Mouse (Mus musculus) lung, adult 2 months (tissue): ENCODE data around the gene Cd200. TPM values are rescaled to one million over a fixed set of nuclear protein-coding genes. Genes with fewer than 3 reads are reported as not detected.
"Not testable (repeated sequence)": the region's sequence is repeated elsewhere in the genome, so short reads cannot be mapped to it uniquely, and the experiment has no call there.

Experiments
- DNase-seq: peaks from one replicate; pipeline ENCODE4 v3.0.0; 2022
- H3K4me1 ChIP-seq: fragments of 200-500 bp; 2 replicates; pipeline ENCODE4 v1.6.1; 2011; ENCODE audit warnings: low read length; ENCODE audit not compliant: control insufficient read depth, insufficient read depth
- H3K4me3 ChIP-seq: fragments of 200-500 bp; replicated peaks from 2 replicates; pipeline ENCODE3; 2011; ENCODE audit warnings: low read depth, mild to moderate bottlenecking, control low read depth, low read length; ENCODE audit errors: extremely low read depth
- CTCF ChIP-seq: fragments of 200-500 bp; IDR thresholded peaks from 2 replicates; pipeline ENCODE4 v1.5.1; 2011; ENCODE audit warnings: mild to moderate bottlenecking, low read length, control low read depth; ENCODE audit not compliant: insufficient read depth
- POLR2A ChIP-seq: fragments of 200-500 bp; IDR thresholded peaks from 2 replicates; pipeline ENCODE4 v1.6.1; 2011; ENCODE audit warnings: low read depth, mild to moderate bottlenecking, control low read depth, low read length, borderline replicate concordance; ENCODE audit errors: extremely low read depth
- WGBS: fragments of 180-500 bp; shearing (Covaris S2); methylation state at CpG from one replicate; pipeline ENCODE4 v1.1.7; 2018; 5-methylcytosine and 5-hydroxymethylcytosine counted together
- polyA plus RNA-seq: library from polyadenylated mRNA; depleted of rRNA; stranded (reverse); fragments of >200 nt; gene quantifications from 2 replicates; pipeline ENCODE4 v1.2.3, GENCODE M21; 2012; rRNA removed

Gene Cd200
- polyA plus RNA-seq: 207 and 212 TPM in 2 replicates

GRCm38 (mm10) chr16:45408425-45409063 is at the start of gene Cd200:
Cd200 (minus strand) TSS chr16:45409053.
- under 1% methylated on average over 28 of the region's 28 CpGs for WGBS
- peak; percentile 68 for DNase-seq
- peaks cover 5% of the 10 kb centered on the region for H3K4me1 ChIP-seq
- peak; percentile 28; the same call in 1 of the 2 replicates for TF ChIP-seq CTCF
- peak; percentile 95 for TF ChIP-seq POLR2A
- peak within 1 kb of the TSS; percentile 68 for H3K4me3 ChIP-seq

- DNase-seq: no peak
- TF ChIP-seq CTCF (no peak), POLR2A (no peak)
- no peak overlapping the region for H3K4me3 ChIP-seq
Observed at GRCm38 (mm10) chr16:45454762-45455161, 45.9 kb upstream of the Cd200 start.

GRCm38 (mm10) chr16:45437230-45437739 is 28.4 kb upstream of the Cd200 start:
- H3K4me1 ChIP-seq: no peaks in the 10 kb centered on the region
- no peak for DNase-seq
- 86% methylated on average over 1 of the region's 1 CpGs for WGBS
- no peak overlapping the region for H3K4me3 ChIP-seq
- TF ChIP-seq POLR2A (no peak), CTCF (no peak)

More at GRCm38 (mm10) chr16:45454762-45455161, 45.9 kb upstream of the Cd200 start:
- no peaks in the 10 kb centered on the region for H3K4me1 ChIP-seq

GRCm38 (mm10) chr16:45435591-45435990 is 26.7 kb upstream of the Cd200 start:
- no peaks in the 10 kb centered on the region for H3K4me1 ChIP-seq
- TF ChIP-seq CTCF (no peak), POLR2A (no peak)
- DNase-seq: no peak
- no peak overlapping the region for H3K4me3 ChIP-seq

- Histone ChIP-seq H3K4me1 (no peaks in the 10 kb centered on the region), H3K4me3 (no peak overlapping the region)
- WGBS: 84% methylated on average over 9 of the region's 9 CpGs
- DNase-seq: no peak
- no peak for TF ChIP-seq POLR2A
- no peak for TF ChIP-seq CTCF
Observed at GRCm38 (mm10) chr16:45427651-45428050, 18.8 kb upstream of the Cd200 start.

GRCm38 (mm10) chr16:45413497-45413896 is 4.6 kb upstream of the Cd200 start:
- DNase-seq: no peak
- H3K4me3 ChIP-seq: no peak overlapping the region
- TF ChIP-seq POLR2A (no peak), CTCF (0 out of 2 replicates have a peak, but pooled peaks have one; percentile 13)
- no peaks in the 10 kb centered on the region for H3K4me1 ChIP-seq

GRCm38 (mm10) chr16:45409064-45409446 is 202 bp upstream of the Cd200 start:
- 15% methylated on average over 7 of the region's 7 CpGs for WGBS
- H3K4me3 ChIP-seq: peak overlapping the region; percentile 68
- H3K4me1 ChIP-seq, DNase-seq: not testable (repeated sequence)

GRCm38 (mm10) chr16:45407645-45408400 is 1.0 kb downstream of the Cd200 start:
- TF ChIP-seq CTCF: no peak
- TF ChIP-seq POLR2A: no peak
- DNase-seq: no peak
- Histone ChIP-seq H3K4me3 (peak overlapping the region; percentile 68), H3K4me1 (peaks cover 7% of the 10 kb centered on the region)
- 12% methylated on average over 9 of the region's 9 CpGs for WGBS

GRCm38 (mm10) chr16:45407091-45407490 is 1.8 kb downstream of the Cd200 start:
- DNase-seq: no peak
- Histone ChIP-seq H3K4me3 (peak overlapping the region; percentile 71), H3K4me1 (peaks cover 13% of the 10 kb centered on the region)
- 40% methylated on average over 5 of the region's 5 CpGs for WGBS
- TF ChIP-seq POLR2A (no peak), CTCF (no peak)

- DNase-seq: no peak
- 33% methylated on average over 2 of the region's 2 CpGs for WGBS
- Histone ChIP-seq H3K4me1 (peaks cover 37% of the 10 kb centered on the region), H3K4me3 (no peak overlapping the region)
- TF ChIP-seq POLR2A: no peak
- TF ChIP-seq CTCF: no peak
Observed at GRCm38 (mm10) chr16:45402951-45403350, 5.9 kb downstream of the Cd200 start.
